Mouse (Mus musculus) cerebellum, postnatal 4 days (tissue): ENCODE data around the gene Vapb.
"Not testable (repeated sequence)": the region's sequence is repeated elsewhere in the genome, so short reads cannot be mapped to it uniquely, and the experiment has no call there.

Experiments used
- DNase-seq, 2 experiments: peaks; one replicate each; pipeline ENCODE4 v3.0.0; 2022; ENCODE audit warnings: low spot score in 2 of 2, mixed read lengths in 1 of 2

Vapb gene

GRCm38 (mm10) chr2:173737222-173737989 is at the start of gene Vapb:
TSS of gene Vapb (plus strand) at chr2:173737511.
- peak; percentile 100 for DNase-seq

DNA sequence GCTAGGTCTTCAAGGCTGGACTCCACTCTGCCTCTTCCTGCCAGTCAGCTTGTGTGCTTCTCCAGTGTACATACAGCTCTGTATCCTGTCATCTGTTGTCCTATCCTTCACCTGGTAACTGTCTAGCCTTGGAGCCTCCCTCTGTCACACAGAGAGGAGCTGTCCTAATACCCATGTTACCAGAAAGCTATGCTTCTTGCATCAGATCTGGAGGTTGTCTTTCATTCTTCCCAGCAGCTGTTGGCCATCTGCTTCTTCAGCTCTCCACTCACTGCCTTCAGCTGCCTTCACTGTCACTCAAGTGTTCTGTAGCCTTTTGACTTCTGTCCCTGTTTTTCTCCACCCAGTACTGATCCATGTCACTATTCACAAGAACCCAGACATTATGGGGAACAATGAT is 47.5 kb upstream of the Vapb start:
- no peak for DNase-seq

DNA sequence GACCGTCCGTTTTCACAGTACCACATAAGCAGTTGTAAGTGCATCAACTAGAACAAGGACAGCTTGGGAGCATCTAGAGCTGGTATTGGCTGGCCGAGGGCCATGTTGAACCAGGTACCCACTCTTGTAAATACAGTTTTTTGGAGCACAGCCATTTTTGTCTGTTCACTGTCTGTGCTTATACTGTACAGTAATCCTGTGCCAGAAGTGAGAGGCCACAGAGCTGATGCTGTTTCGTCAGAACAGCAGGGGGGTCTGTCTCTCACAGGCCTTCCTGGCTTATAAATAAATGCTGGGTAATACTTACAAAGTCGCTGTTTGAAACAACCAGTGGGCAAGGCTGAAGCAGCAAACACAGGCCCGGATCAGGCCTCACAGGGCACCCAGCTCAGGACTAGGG is 45.6 kb upstream of the Vapb start:
- no peak for DNase-seq

DNA sequence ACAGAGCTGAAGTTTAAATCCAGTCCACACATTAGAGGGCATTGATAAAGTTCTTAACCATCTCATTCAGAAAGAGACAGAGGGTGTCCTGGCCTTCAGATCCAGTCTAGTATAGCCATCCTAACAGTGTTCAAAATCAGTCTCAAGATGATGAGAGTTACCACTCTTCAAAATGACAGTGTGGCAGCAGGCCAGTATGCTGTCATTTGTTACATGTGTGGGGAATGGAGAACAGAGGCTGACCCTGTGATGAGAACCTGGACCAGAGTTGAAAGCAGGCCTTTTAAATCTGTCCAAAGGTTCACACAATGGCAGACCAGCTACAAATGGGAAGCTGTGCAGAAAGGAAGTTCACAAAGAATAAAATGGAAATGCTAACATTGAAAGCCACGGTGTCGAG is 44.6 kb upstream of the Vapb start:
- no peak for DNase-seq

DNA sequence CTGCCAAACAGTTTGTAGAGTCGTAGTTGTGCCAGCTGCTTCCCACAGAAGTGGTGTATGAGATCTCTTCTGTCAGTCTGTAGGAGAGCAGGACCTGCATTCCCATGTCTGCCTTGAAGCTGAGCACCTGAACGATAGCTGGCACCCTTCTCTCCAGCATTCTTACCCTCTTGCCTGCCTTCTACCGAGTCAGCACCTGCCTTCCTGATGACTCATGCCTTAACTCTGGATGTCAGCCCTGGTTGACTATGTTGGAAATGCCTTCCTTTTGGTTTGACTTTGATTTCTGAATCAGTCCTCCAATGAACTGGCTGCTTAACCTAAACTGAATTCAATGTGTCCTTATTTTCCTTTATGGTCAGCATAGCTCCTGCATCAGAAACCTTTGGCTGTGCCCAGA is 38.5 kb upstream of the Vapb start:
- DNase-seq = no peak

DNA sequence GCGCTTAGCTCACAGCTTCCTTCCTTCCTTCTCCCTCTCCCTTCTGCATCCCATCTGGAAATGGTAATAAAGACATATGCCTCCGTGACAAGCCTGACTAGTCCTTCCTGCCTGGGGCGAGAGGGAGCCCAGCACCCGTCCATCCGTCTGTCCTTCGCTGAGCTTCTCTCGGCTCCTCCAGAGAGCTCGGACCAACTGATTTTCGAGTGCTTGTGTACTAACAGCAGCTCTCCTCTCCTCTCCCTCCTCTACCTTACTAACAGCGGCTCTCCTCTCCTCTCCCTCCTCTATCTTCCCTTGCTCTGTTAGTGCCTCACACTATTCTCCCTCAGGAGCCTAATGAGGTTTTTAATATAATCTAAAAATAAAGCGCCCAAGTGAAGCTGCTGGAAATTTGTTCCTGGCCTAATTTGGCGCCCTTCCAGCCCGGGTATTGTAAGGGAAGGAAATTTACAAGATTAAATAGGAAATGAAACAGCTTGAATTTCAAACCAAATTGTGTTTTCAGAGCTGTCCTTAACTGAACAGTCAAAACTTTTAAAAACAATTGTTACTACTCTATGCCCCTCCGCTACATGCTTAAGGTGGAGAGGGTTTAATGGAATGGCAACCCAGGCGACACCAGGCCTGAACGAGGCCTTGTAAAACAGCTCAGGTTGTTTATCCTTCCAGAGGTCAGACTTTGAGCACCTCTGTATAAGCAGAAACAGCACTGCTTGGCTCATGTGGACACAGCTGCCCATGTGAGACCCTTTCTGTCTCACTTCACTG is 35.0 kb upstream of the Vapb start:
- no peak for DNase-seq

- no peak for DNase-seq
Measured at GRCm38 (mm10) chr2:173702867-173703237, 34.5 kb upstream of the Vapb start.

GRCm38 (mm10) chr2:173705827-173706551 is 31.3 kb upstream of the Vapb start:
- peak in 1 of 2 experiments; percentile 16 for DNase-seq

- not testable (repeated sequence) for DNase-seq
Measured at GRCm38 (mm10) chr2:173707626-173708025, 29.7 kb upstream of the Vapb start.

DNA sequence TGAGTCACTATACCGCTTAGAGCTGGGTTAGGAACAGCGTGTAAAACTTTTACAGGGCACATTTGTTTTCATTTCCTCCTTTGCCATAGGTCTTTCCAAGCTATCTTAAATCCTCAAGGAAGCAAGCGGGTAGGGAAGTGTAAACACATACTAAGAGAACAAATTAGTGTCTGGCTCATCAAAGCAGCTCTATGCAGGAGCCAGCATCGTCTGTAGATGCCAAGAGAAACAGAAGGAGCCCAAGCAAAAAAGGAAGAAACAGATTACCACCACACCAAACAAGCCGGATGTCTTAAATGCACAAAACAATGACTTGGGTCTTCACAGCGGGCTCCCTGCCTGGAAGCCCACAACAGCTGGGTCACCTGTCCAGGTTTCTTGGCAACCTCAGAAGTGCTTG is 27.1 kb upstream of the Vapb start:
- DNase-seq = no peak

DNA sequence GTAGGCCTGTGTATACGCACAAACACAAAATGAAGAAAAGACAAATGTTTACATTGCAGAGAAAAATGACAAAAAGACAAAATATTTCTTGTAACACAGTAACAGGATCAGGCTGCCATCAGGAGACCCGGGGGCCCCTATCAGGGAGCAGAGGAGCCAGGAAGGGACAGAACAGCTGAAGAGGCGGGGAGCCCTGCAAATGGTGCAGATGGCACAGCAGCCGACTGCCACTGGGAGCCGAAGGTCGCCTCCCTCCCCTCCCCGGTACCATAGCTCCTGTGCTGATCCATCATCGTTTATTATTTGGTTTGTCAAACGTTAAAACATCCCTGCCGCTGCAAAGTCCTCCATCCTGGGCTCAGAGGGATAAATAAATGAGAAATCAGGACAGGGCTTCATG is 24.7 kb upstream of the Vapb start:
- no peak for DNase-seq

- DNase-seq = no peak
Measured at GRCm38 (mm10) chr2:173713241-173713640, 24.1 kb upstream of the Vapb start.

DNA sequence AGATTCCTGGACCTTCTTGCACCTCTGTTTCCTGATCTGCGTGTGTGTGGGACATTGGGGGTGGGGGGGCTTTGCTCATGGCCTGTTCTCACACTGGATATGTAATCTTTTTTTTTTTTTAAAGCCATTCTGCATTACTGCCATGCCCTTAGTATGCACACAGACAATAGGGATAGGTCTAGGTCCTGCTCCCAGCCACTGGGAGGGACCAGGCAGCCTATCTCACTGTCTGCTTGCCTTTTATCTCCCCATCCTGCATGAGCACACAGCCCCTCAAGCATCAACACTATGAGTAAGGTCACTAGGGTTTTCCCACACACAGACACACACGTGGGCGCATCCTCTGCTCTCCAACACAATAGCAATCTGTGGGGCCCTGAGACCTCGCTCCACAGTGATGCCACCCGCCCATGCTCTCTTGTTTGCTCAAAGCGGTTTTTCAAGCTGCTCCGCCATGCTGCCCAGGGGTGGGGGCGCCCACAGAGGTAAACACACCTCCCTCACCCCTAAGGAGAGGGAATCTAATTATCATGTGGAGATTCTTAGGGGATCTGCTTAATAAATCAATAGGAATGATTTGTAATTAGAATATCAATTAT is 22.6 kb upstream of the Vapb start:
- DNase-seq = no peak

DNA sequence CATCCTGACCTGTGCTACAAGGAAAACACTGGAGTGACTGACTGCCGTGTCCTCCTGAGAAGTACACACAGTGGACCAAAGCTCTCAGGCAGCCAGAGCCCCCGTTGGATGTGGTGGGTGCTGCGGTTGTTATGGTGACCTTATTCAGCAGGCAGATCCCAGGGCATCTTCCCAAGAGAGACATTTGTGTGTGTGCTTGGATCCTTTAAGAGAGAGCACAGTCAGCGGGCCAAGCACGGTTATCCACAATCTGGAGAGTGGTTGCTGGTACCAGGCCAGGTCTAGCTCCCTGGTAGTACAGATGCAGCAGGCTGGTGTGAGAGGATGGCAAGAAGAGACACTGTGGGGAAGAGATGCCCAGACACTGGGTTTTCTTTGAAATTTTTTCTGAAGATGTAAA is 20.3 kb upstream of the Vapb start:
- no peak for DNase-seq

- not testable (repeated sequence) for DNase-seq
Measured at GRCm38 (mm10) chr2:173719115-173719514, 18.2 kb upstream of the Vapb start, which contains the start of gene 1700010B08Rik. TSS of gene 1700010B08Rik (plus strand) at chr2:173719415.

GRCm38 (mm10) chr2:173722251-173722857 is 15.0 kb upstream of the Vapb start:
- DNase-seq = no peak

- DNase-seq = no peak
Measured at GRCm38 (mm10) chr2:173724382-173724781, 12.9 kb upstream of the Vapb start.

- no peak for DNase-seq
Measured at GRCm38 (mm10) chr2:173724940-173725807, 12.1 kb upstream of the Vapb start.

DNA sequence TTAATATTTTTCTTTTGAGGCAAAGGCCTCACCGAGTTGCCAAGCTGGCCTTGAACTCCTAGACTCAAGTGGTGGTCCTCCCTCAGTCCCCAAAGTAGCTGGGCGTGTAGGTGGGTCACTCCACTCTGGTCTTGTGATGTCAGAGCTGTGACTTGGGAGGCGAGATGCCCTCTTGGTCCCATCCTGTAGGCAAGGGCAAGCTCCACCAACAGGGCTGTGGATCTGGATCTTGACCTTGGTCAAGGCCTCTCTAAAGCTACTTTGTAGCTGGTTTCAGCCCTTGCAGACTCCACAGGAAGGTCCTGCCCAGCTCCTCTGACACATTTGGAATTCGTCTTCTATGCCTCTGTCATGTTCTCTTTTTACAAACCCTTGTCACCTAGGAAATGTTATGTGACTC is 11.5 kb upstream of the Vapb start:
- no peak for DNase-seq

- DNase-seq = no peak
Measured at GRCm38 (mm10) chr2:173730444-173730966, 6.8 kb upstream of the Vapb start.
